Mouse (Mus musculus) CD4-positive, CD25-positive, alpha-beta regulatory T cell (primary cell): ENCODE measurements around the gene Olfr1230. TPM values are rescaled to one million over a fixed set of nuclear protein-coding genes. Genes with fewer than 3 reads are reported as not detected.

Experiments used
- polyA plus RNA-seq: library from polyadenylated mRNA; unstranded; fragments of 100-300 nt; shearing (Covaris generic); gene quantifications from one replicate; pipeline ENCODE4 v1.2.1, GENCODE M21; 2017

Olfr1230 gene
- not detected for polyA plus RNA-seq

DNA sequence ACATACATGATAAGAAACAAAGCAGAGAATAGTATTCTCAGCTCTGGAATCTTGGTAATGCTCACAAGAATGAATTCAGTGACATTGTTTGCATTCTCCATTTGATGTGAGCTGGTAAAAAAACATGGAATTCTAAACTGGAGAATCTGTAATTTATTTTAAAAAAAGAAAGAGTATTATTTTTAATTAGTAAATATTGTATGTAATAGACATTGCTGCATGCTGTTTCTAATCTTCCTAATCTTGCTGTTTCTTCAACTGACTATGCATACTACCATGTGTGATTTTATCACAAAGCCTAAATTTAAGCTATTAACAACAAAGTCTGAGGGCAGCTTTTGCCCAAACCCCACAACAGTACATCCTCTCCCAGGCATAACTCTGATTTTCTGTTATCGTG is at the start of gene Olfr1230:
TSS of gene Olfr1230 (minus strand) at position 101 of the 400 bp plus-strand sequence.

DNA sequence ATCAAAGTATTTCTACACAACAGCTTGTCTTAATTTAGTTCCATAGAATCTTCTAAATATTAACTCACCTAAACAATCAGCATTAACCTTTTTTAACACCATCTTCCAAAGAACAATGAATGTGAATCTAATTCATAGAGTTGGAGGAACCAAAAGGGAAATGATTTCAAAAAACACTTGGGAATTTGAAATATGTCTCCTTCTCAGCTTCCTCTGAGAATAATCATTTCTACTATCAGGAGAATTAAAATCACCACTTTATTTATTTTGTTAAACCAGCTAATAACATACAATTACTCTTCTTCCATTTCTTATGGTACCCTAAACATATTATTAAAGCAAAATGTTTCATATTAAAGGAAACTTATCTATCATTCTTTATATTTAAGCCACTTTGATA is 45.2 kb upstream of the Olfr1230 start, which contains the start of gene Olfr1233:
TSS of gene Olfr1233 (minus strand) at position 101 of the 400 bp plus-strand sequence.

DNA sequence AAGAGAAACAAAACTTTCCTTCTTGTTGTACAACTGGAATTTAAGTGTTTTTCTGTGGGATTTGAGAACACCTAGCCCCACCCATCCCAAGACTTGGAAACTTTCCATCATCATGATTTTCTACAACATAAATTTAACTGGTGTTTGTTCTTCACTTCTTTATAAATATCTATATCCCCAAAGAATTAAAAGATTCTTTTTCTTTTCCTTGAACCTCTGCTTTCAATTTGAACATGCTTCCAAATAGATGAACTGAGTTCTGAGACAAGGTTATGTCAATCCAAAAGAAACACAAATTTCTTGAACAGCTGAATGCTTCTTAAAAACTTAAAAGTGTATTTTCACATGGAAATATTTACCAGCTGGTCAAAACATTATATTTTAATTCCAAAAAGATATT is 32.5 kb upstream of the Olfr1230 start, which contains the start of gene Olfr1232:
TSS of gene Olfr1232 (minus strand) at position 101 of the 400 bp plus-strand sequence.

DNA sequence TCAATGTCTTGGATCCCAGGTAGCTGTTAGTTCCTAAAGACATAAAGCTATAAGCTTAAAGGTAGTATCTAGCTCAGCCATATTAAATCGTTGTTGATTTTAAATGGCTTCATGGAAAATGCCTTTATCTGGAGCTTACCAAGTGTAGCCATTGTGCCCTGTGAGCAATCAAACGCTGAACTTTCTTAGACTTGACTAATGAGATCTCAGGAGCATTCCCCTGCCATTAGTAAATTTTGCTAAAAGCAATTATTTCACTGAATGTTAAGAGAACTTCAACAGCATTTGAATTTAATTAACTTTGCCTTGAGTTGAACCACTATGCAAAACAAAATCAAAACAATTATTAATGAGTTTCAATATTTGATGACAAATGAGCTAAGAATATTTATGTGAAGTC is 9.9 kb upstream of the Olfr1230 start, which contains the start of gene Olfr1231:
TSS of gene Olfr1231 (minus strand) at position 101 of the 400 bp plus-strand sequence.

DNA sequence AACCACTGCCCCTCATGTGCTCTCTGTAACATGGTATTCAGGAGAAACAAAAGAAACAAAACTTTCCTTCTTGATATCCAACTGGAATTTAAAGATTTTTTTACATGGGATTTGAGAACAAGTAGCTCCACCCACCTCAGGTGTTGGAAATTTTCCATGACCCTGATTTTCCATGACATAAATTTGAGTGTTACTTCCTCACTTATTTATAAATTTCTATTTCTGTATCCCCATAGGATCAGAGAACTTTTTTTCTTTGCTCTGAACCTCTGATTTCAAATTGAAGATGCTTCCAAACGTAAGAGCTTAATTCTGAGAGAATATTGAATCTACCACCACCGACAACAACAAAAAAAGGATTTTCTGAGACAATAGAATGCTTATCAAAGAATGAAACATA is 9.2 kb downstream of the Olfr1230 start, which contains the start of gene Olfr1229:
TSS of gene Olfr1229 (minus strand) at position 101 of the 400 bp plus-strand sequence.

DNA sequence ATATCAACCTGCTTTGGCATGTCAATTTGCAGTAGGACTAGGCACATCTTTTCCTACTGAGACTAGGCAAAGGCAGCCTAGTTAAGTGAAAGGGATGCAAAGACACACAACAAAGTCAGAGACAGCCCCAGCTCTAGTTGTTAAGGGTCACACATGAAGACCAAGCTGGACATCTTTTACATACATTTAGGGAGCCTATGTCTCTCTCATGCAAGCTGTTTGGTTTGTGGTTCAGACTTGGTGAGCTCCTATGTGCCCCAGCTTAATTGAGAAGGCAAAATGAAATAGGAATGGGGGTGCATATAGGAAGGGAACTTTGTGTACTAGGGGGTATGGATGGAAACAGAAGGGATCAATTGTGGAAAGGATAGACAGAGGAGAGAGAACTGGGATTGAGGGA is 43.1 kb downstream of the Olfr1230 start, which contains the start of gene Olfr1228:
TSS of gene Olfr1228 (minus strand) at position 101 of the 400 bp plus-strand sequence.

Other genes with a start within 250 kb of the Olfr1230 start
- gene Olfr1218, start 236.1 kb downstream of the Olfr1230 start, polyA plus RNA-seq, result not detected
- not detected for gene Olfr1219, start 213.8 kb downstream of the Olfr1230 start, polyA plus RNA-seq
- 0.07 TPM for gene Olfr1220, start 190.4 kb downstream of the Olfr1230 start, polyA plus RNA-seq
- not detected for gene Olfr1221, start 180.0 kb downstream of the Olfr1230 start, polyA plus RNA-seq
- not detected for gene Olfr1222, start 164.2 kb downstream of the Olfr1230 start, polyA plus RNA-seq
- gene Olfr1223, start 145.7 kb downstream of the Olfr1230 start, polyA plus RNA-seq, result not detected
- not detected for gene Olfr1224-ps1, start 133.2 kb downstream of the Olfr1230 start, polyA plus RNA-seq
- 0.07 TPM for gene Olfr1225, start 122.6 kb downstream of the Olfr1230 start, polyA plus RNA-seq
- gene Olfr1226, start 97.2 kb downstream of the Olfr1230 start, polyA plus RNA-seq, result not detected
- not detected for gene Olfr1228, start 43.2 kb downstream of the Olfr1230 start, polyA plus RNA-seq
- gene Olfr1229, start 9.3 kb downstream of the Olfr1230 start, polyA plus RNA-seq, result not detected
- gene Olfr1231, start 9.8 kb upstream of the Olfr1230 start, polyA plus RNA-seq, result not detected
- gene Olfr1232, start 32.4 kb upstream of the Olfr1230 start, polyA plus RNA-seq, result not detected
- gene Olfr1233, start 45.1 kb upstream of the Olfr1230 start, polyA plus RNA-seq, result 0.04 TPM
- not detected for gene Olfr1234, start 67.6 kb upstream of the Olfr1230 start, polyA plus RNA-seq
- gene Olfr1238, start 112.4 kb upstream of the Olfr1230 start, polyA plus RNA-seq, result not detected
- gene Olfr1239, start 123.1 kb upstream of the Olfr1230 start, polyA plus RNA-seq, result not detected
- not detected for gene Olfr1240, start 145.7 kb upstream of the Olfr1230 start, polyA plus RNA-seq
- gene Olfr1241, start 189.9 kb upstream of the Olfr1230 start, polyA plus RNA-seq, result not detected
- not detected for gene Olfr1242, start 201.1 kb upstream of the Olfr1230 start, polyA plus RNA-seq
- not detected for gene Olfr1243, start 234.2 kb upstream of the Olfr1230 start, polyA plus RNA-seq